Mouse (Mus musculus) hindbrain, embryonic 14.5 days (tissue): ENCODE measurements at regions not wholly inside any gene's neighbourhood (a gene's known extent, or its start where the extent isn't known, plus 50 kb on each side); places are given as distances from the start of the nearest gene placed in this dataset.

Experiments
- ATAC-seq: fragments of 200-750 bp; cut with Nextera tagmentation; 2 replicates; pipeline ENCODE4 v1.8.0; 2017; ENCODE audit warnings: moderate number of reproducible peaks, mild to moderate bottlenecking, moderate TSS enrichment, moderate library complexity; ENCODE audit not compliant: low FRiP score
- DNase-seq: peaks from one replicate; pipeline ENCODE4 v3.0.0-alpha.2; 2015; ENCODE audit warnings: low spot score
- H3K27ac ChIP-seq: fragments of 300-500 bp; sonication (generic); 2 replicates; pipeline ENCODE4 v1.5.1; 2014; ENCODE audit warnings: mild to moderate bottlenecking, moderate library complexity
- H3K27me3 ChIP-seq: fragments of 300-500 bp; sonication (generic); 2 replicates; pipeline ENCODE4 v1.6.1; 2014; ENCODE audit warnings: mild to moderate bottlenecking, low read length, mixed read lengths; ENCODE audit not compliant: control insufficient read depth, insufficient read depth
- H3K36me3 ChIP-seq: fragments of 300-500 bp; sonication (generic); replicated peaks from 2 replicates; pipeline ENCODE4 v1.6.1; 2014; ENCODE audit not compliant: control insufficient read depth, insufficient read depth
- H3K4me1 ChIP-seq: fragments of 300-500 bp; sonication (generic); replicated peaks from 2 replicates; pipeline ENCODE4 v1.6.1; 2014; ENCODE audit warnings: antibody characterized with exemption, low read length, mixed read lengths; ENCODE audit not compliant: control insufficient read depth, insufficient read depth
- H3K4me2 ChIP-seq: fragments of 300-500 bp; sonication (generic); replicated peaks from 2 replicates; pipeline ENCODE4 v1.6.1; 2014; ENCODE audit warnings: mild to moderate bottlenecking, moderate library complexity
- H3K4me3 ChIP-seq: fragments of 300-500 bp; sonication (generic); replicated peaks from 2 replicates; pipeline ENCODE4 v1.5.1; 2014; ENCODE audit warnings: mild to moderate bottlenecking, low read length
- H3K9ac ChIP-seq: fragments of 300-500 bp; sonication (generic); 2 replicates; pipeline ENCODE4 v1.6.1; 2014
- H3K9me3 ChIP-seq: fragments of 300-500 bp; sonication (generic); 2 replicates; pipeline ENCODE4 v1.6.1; 2016; ENCODE audit warnings: low read length; ENCODE audit not compliant: control insufficient read depth
- WGBS: fragments of 180-500 bp; shearing (Covaris S2); extraction: QIAGEN DNeasy Blood & Tissue Kit; methylation state at CpG from one replicate; pipeline ENCODE4 v1.1.7; 2014; 5-methylcytosine and 5-hydroxymethylcytosine counted together

DNA sequence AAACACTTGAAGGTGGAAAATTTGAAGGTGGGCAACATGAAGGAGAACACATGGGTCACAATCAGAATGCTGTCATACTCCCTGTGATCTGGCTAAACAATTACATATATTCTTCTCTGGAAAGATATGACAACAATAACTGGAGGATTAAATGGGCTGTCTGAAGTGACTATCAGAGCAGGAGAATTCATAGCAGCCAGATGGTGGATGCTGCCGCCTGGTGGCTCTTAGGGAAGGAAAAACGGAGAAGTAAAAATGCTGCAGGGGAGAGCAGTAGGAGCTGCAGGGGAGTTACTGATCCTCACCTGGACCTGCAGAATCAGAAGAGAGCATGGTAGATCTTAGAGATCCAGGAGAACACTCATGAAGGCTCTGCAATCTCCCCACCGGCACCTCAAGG is 255.8 kb upstream of the Gpr149 start:
- peak; percentile 61 for DNase-seq
- H3K4me3 ChIP-seq = no peak overlapping the region
- no peaks in the 10 kb centered on the region for H3K9me3 ChIP-seq
- no peak overlapping the region for H3K9ac ChIP-seq
- peak; percentile 82; the same call in 1 of the 2 replicates for ATAC-seq
- no peaks in the 10 kb centered on the region for H3K4me1 ChIP-seq
- H3K36me3 ChIP-seq = no peaks in the 10 kb centered on the region
- no peak overlapping the region for H3K27ac ChIP-seq
- 6% methylated on average over 3 of the region's 3 CpGs for WGBS
- H3K27me3 ChIP-seq = no peaks in the 10 kb centered on the region
- H3K4me2 ChIP-seq = no peak overlapping the region

DNA sequence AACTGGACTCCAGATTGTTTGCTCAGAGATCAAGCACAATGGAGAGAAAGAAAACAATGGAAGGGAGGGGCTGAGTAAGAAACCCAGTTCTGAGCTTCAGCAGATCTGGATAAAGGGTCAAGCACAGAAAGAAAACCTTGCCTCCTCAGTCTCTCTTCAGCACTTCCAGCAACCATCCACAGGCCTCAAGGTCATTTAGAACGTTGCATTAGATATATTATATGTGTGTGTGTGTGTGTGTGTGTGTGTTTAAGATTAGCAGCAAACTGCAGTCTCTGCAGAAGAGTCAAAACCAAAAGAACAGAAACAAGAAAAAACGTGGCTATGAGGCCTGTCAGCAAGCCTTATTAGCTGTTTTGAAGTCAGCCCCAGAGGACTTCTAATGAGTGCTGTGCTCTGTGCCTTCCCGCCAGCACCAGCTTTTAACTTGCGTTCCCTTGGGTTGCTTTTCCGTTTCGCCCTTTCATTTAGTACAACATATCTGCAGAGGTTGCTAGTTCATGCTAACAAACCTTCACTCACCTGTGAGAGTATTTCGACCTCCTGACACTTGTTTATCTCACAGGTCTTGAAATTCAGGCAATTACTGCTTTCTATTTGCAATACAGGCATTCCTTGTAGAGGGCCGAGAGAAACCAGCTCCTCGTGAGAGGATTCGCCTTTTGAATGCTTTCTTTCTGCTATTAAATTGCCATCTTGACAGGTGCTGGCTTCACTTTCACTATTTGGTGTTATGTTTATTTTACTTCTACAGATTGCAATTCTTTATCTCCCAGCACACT is 230.9 kb upstream of the Gpr149 start:
- Histone ChIP-seq H3K4me3 (no peak overlapping the region), H3K4me1 (no peaks in the 10 kb centered on the region), H3K27ac (no peak overlapping the region), H3K9me3 (no peaks in the 10 kb centered on the region), H3K4me2 (no peak overlapping the region), H3K9ac (no peak overlapping the region), H3K27me3 (no peaks in the 10 kb centered on the region), H3K36me3 (no peaks in the 10 kb centered on the region)
- DNase-seq (no peak), ATAC-seq (peak; percentile 48; the same call in 1 of the 2 replicates)
- 65% methylated on average over 10 of the region's 10 CpGs for WGBS

DNA sequence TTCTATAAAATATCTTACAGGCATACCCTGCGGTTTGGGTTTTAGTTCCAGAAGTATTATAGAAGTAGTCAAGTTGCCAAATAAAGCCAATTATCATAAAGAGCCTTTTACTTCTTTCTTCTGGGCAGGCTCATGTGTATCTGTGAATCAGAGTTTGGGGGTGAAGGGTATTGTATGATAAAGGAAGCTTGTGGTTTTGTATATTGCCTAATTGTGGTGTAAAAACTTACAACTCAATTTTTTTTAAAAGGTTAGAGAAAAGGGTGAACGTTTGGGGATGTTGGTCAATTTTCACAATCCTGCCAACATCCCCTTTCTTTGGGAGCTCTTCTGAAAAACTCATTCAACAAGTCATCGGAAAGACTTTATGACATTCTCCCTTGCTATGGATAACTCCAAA is 219.0 kb upstream of the Gpr149 start:
- no peak overlapping the region for H3K9ac ChIP-seq
- H3K4me3 ChIP-seq = no peak overlapping the region
- WGBS = 96% methylated on average over 3 of the region's 3 CpGs
- no peaks in the 10 kb centered on the region for H3K9me3 ChIP-seq
- H3K4me1 ChIP-seq = no peaks in the 10 kb centered on the region
- no peaks in the 10 kb centered on the region for H3K27me3 ChIP-seq
- no peaks in the 10 kb centered on the region for H3K36me3 ChIP-seq
- H3K4me2 ChIP-seq = no peak overlapping the region
- H3K27ac ChIP-seq = no peak overlapping the region
- ATAC-seq = no peak
- DNase-seq = no peak

DNA sequence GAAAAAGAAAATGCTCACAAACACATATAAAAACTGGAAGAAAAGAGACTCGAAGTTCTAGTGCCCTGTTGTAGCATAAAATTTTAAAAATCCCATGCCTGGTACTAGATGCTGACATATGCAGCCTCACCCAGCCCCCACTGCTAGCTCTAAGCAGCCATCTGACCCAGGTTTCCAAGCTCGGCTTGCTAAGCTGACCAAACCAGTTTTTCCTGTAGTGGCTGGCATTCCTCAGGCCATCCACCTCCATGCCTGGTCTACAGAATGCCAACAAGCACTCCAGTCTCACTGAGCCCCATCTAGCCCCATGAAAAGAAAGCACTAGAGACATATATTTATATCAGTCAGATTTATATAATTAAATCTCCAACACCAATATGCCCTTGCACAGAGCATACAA is 196.1 kb upstream of the Gpr149 start:
- ATAC-seq (no peak; the same call in 1 of the 2 replicates), DNase-seq (no peak)
- Histone ChIP-seq H3K27me3 (no peaks in the 10 kb centered on the region), H3K4me2 (no peak overlapping the region), H3K27ac (no peak overlapping the region), H3K4me3 (no peak overlapping the region), H3K4me1 (no peaks in the 10 kb centered on the region), H3K36me3 (no peaks in the 10 kb centered on the region), H3K9me3 (no peaks in the 10 kb centered on the region), H3K9ac (no peak overlapping the region)
- 50% methylated on average over 2 of the region's 2 CpGs for WGBS

DNA sequence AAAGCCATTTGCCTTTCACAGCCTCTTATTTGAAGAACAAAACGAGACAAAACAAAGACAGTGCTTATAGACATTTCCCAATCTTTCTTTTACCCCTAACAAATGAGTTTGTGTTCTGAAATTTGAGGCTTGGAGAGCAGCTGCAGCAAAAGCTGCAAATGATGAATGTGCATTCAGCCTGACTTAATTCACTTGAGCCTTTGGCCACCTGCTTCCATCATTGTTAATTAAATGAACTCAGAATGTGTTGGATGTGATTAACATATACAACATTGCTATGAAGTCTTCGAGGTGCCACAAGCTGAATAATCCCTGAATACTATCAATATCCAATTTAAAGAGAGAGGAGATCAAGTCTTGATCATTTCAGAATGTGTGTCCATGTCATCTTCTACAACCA is 181.3 kb upstream of the Gpr149 start:
- Histone ChIP-seq H3K27ac (no peak overlapping the region), H3K4me3 (no peak overlapping the region), H3K4me2 (no peak overlapping the region), H3K36me3 (no peaks in the 10 kb centered on the region), H3K4me1 (no peaks in the 10 kb centered on the region), H3K27me3 (no peaks in the 10 kb centered on the region), H3K9me3 (no peaks in the 10 kb centered on the region), H3K9ac (no peak overlapping the region)
- WGBS = 8% methylated on average over 2 of the region's 2 CpGs
- peak; percentile 34 for DNase-seq
- ATAC-seq = no peak
